8 mouse cellular contexts compared by ENCODE assay signal in the genomic region with DNA sequence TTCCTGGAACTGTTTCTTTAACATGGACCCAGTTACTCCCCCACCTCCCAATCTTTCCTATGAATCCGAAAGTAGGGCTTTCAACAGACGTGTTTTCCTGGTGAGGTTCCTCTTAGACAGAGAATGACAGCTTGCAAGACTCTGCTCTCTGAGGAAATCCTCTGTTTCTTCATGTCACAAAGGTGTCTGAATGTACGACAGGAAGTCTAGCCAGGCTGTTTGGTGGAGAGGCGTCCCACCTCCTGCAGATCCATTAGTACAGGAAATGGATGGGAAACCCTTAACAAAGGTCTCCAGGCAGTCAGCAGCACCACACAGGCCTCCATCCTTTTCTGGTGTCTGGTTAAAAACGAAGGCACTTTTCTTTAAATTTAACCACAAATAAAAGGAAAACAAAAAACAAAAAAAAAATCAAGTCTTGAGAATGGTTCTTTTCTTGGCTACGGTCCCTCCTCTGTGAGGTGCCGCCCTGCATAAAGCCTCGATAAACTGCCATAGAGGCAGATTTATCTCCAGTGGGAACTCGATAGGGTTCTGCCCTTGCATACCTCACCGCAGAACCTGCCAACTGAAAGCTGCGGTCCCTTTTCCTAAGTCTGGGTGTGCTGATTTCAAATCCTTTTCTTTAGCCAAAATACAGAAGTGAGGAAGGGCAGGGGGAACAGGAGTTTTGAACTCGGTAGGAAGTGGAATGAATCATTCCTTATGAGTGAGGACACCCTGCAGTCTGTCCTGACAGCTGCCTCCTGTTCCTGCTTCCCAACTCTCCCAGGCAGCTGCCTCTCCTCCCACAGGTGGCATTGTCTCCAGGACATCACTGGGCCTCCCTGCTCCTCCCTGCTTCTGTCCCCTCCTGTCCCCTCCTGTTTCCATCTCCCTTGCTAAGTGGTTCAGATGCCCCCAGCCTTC. TPM values are rescaled to one million over a fixed set of nuclear protein-coding genes. Genes with fewer than 3 reads are reported as not detected.
DNase-seq lines count a peak whose midpoint lies in the region; ATAC-seq and TF ChIP-seq lines count a peak whose summit lies in the region.

No protein-coding gene starts in this region.

- H3K9me3 ChIP-seq in heart, embryonic 14.5 days (ENCODE audit: control insufficient read depth, low read length) = no peaks in the 10 kb centered on the region

- H3K27ac ChIP-seq in heart, embryonic 14.5 days (replicated peaks in 1 of 2; ENCODE audit: control insufficient read depth in 1 of 2, insufficient read depth in 1 of 2, low read depth in 2 of 2, low read length in 2 of 2) = peak overlapping the region; percentile 71 to 84

- TF ChIP-seq POLR2A in brain, embryonic 14.5 days (IDR thresholded peaks at IDR 0.05; ENCODE audit: borderline replicate concordance, extremely low read depth, insufficient read depth, insufficient read length, poor library complexity, severe bottlenecking) = no peak

- no peak for TF ChIP-seq CTCF in brain, embryonic 14.5 days (IDR thresholded peaks at IDR 0.05; ENCODE audit: borderline replicate concordance, extremely low read depth, insufficient read depth, insufficient read length)

- 0 out of 2 replicates have a peak, but pooled peaks have one; percentile 37 for ATAC-seq in heart, embryonic 14.5 days (ENCODE audit: insufficient number of reproducible peaks, insufficient read depth, low FRiP score, low read depth)
- peak; percentile 40 for ATAC-seq in megakaryocyte progenitor cell, adult 5-6 weeks (replicated peaks; ENCODE audit: poor library complexity)

- WGBS in heart, embryonic 14.5 days = 9% methylated on average over 12 of the region's 12 CpGs

- peak overlapping the region; percentile 82 for H3K9ac ChIP-seq in heart, embryonic 14.5 days (ENCODE audit: low read length)

- peak; percentile 19 for DNase-seq in left cerebral cortex, postnatal 4 days
- DNase-seq in left cerebral cortex, adult 9 months (ENCODE audit: low spot score in 2 of 2) = no peak
- peak; percentile 34 for DNase-seq in brain, embryonic 14.5 days (ENCODE audit: low read depth)
- peak; percentile 50 for DNase-seq in kidney, postnatal 14 days
- no peak for DNase-seq in MN1 (ENCODE audit: low spot score)
- DNase-seq in gastrocnemius, postnatal 36 days = no peak

- H3K4me1 ChIP-seq in heart, embryonic 14.5 days (ENCODE audit: control insufficient read depth in 2 of 2, insufficient read depth in 2 of 2, low read length in 2 of 2) = peaks cover 15 to 18% of the 10 kb centered on the region in 2 experiments

- intact Hi-C loops in left cerebral cortex, postnatal 4 days (cut with DNase I) = no loop called here
- intact Hi-C loops in gastrocnemius, postnatal 36 days (cut with DNase I) = no loop called here

- H3K4me3 ChIP-seq in heart, embryonic 14.5 days (ENCODE audit: control insufficient read depth in 1 of 2, insufficient read depth in 1 of 2, low read depth in 1 of 2, low read length in 2 of 2) = peak overlapping the region; percentile 82 to 88

- peaks cover 5% of the 10 kb centered on the region; the same call in 1 of the 2 replicates for H3K36me3 ChIP-seq in heart, embryonic 14.5 days (ENCODE audit: control insufficient read depth, insufficient read depth, low read length)

- peak overlapping the region; percentile 79 for H3K4me2 ChIP-seq in heart, embryonic 14.5 days (ENCODE audit: low read length)

- H3K27me3 ChIP-seq in heart, embryonic 14.5 days (ENCODE audit: control insufficient read depth, insufficient read depth, low read length) = no peaks in the 10 kb centered on the region

RNA-seq across cellular contexts. Expression of a gene that starts 24.9 kb away (rescaled TPM):
- total RNA-seq in left cerebral cortex, postnatal 4 days (2021) = 10 to 100 TPM in 1 of 2 experiments, 1 to 10 TPM in 1; 9.5 to 12.2 TPM
- 12.0 and 12.4 TPM in 2 replicates for polyA plus RNA-seq in brain, embryonic 14.5 days (2012; rRNA removed)
- 20.7 and 23.0 TPM in 2 replicates for polyA plus RNA-seq in heart, embryonic 14.5 days (2014; fragmentation: Nextera tagmentation; extraction: Ambion mirVana)
- total RNA-seq in megakaryocyte progenitor cell, adult 5-6 weeks (2015) = 16.9 and 21.8 TPM in 2 replicates
- total RNA-seq in megakaryocyte progenitor cell, adult 5-6 weeks (2017) = 18.6 and 23.0 TPM in 2 replicates
- total RNA-seq in gastrocnemius, postnatal 36 days (2021) = 1 to 10 TPM; 4.1 to 4.4 TPM

RNA-seq across cellular contexts. Expression of a gene that starts 56.4 kb away (rescaled TPM):
- total RNA-seq in left cerebral cortex, postnatal 4 days (2021) = 10 to 100 TPM; 24.7 to 24.8 TPM
- 13.8 and 21.7 TPM in 2 replicates for polyA plus RNA-seq in brain, embryonic 14.5 days (2012; rRNA removed)
- polyA plus RNA-seq in heart, embryonic 14.5 days (2014; fragmentation: Nextera tagmentation; extraction: Ambion mirVana) = 7.3 and 8.7 TPM in 2 replicates
- total RNA-seq in megakaryocyte progenitor cell, adult 5-6 weeks (2015) = 0.54 TPM in 1 of 2 replicates, not detected in the other
- not detected in 2 replicates for total RNA-seq in megakaryocyte progenitor cell, adult 5-6 weeks (2017)
- total RNA-seq in gastrocnemius, postnatal 36 days (2021) = 1 to 10 TPM in 1 of 2 experiments, under 1 TPM in 1; 0.72 to 1.2 TPM

Comparison
In these comparisons a context has a peak if more than half of its experiments do, and no peak if none do; other contexts are left out.
1. DNase-seq: peak in left cerebral cortex, postnatal 4 days (single experiment), brain, embryonic 14.5 days (single experiment) and kidney, postnatal 14 days (single experiment); none in left cerebral cortex, adult 9 months (0 of 2), MN1 (single experiment) and gastrocnemius, postnatal 36 days (0 of 2).
2. RNA of a gene that starts 56.4 kb away (total RNA-seq): 24.7 to 24.8 TPM in left cerebral cortex, postnatal 4 days; 0.72 to 1.2 TPM in gastrocnemius, postnatal 36 days and 0.54 TPM in megakaryocyte progenitor cell, adult 5-6 weeks; every median in the first group is over 10 times any median in the second.